ENCODE assay signal across 30 mouse cellular contexts in the genomic region with DNA sequence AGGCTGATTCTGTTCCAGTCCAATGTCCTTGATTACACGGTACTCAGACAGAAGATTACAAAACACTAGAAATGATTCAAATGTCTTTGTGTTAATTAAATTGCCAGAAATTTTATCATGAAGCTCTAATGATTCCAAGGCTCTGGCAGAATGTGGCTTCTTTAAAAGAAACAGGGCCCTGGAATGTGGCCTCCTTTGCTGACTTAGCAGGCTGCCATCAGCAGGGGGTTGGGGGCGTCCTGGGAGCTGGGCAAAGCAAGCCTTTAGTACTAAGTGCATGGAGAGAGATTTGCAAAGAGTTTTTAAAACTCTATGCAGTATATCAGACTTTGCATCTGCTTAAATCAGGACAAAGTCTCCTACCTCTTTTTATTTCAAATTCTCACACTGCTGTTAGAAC.
DNase-seq lines count a peak whose midpoint lies in the region; ATAC-seq and TF ChIP-seq lines count a peak whose summit lies in the region.
"Had no signal": no experiment of that assay in that cellular context is flagged by ENCODE, and none has a peak within 500 bp of the region (broad histone marks: within the 10 kb centered on the region; RNA-seq: fewer than 3 reads in every experiment).

No protein-coding gene starts in this region.

- no peak overlapping the region for H3K4me3 ChIP-seq in embryonic facial prominence, embryonic 11.5 days (ENCODE audit: low read depth, low read length)
- H3K4me3 ChIP-seq in embryonic facial prominence, embryonic 10.5 days = no peak overlapping the region
- no peak overlapping the region for H3K4me3 ChIP-seq in lung, embryonic 14.5 days (ENCODE audit: low read depth, low read length)
- H3K4me3 ChIP-seq: embryonic facial prominence, embryonic 12.5 days; heart, embryonic 13.5 days; hindbrain, embryonic 10.5 days; hindbrain, embryonic 15.5 days; kidney, embryonic 15.5 days; limb, embryonic 10.5 days; limb, embryonic 15.5 days; liver, embryonic 13.5 days; midbrain, embryonic 10.5 days; midbrain, embryonic 15.5 days had no signal

- no peaks in the 10 kb centered on the region for H3K36me3 ChIP-seq in embryonic facial prominence, embryonic 11.5 days (replicated peaks; ENCODE audit: control insufficient read depth, insufficient read depth, low read depth, low read length)
- no peaks in the 10 kb centered on the region for H3K36me3 ChIP-seq in embryonic facial prominence, embryonic 10.5 days (replicated peaks)
- H3K36me3 ChIP-seq in lung, embryonic 14.5 days (ENCODE audit: insufficient read depth) = no peaks in the 10 kb centered on the region
- H3K36me3 ChIP-seq: embryonic facial prominence, embryonic 12.5 days; heart, embryonic 13.5 days; hindbrain, embryonic 10.5 days; hindbrain, embryonic 15.5 days; kidney, embryonic 15.5 days; limb, embryonic 10.5 days; limb, embryonic 15.5 days; liver, embryonic 13.5 days; midbrain, embryonic 10.5 days; midbrain, embryonic 15.5 days had no signal

- H3K27me3 ChIP-seq in embryonic facial prominence, embryonic 11.5 days (ENCODE audit: control insufficient read depth, insufficient read depth, low read length) = no peaks in the 10 kb centered on the region
- no peaks in the 10 kb centered on the region for H3K27me3 ChIP-seq in embryonic facial prominence, embryonic 10.5 days (replicated peaks; ENCODE audit: low read depth, poor library complexity, severe bottlenecking)
- no peaks in the 10 kb centered on the region for H3K27me3 ChIP-seq in lung, embryonic 14.5 days (ENCODE audit: insufficient read depth, low read length)
- H3K27me3 ChIP-seq: CH12.LX; embryonic facial prominence, embryonic 12.5 days; heart, embryonic 13.5 days; hindbrain, embryonic 15.5 days; kidney, embryonic 15.5 days; limb, embryonic 15.5 days; liver, embryonic 13.5 days; midbrain, embryonic 15.5 days; Patski had no signal

- no peak overlapping the region for H3K4me2 ChIP-seq in embryonic facial prominence, embryonic 11.5 days (ENCODE audit: low read depth, low read length)
- H3K4me2 ChIP-seq in lung, embryonic 14.5 days = no peak overlapping the region
- H3K4me2 ChIP-seq: embryonic facial prominence, embryonic 12.5 days; heart, embryonic 13.5 days; hindbrain, embryonic 15.5 days; kidney, embryonic 15.5 days; limb, embryonic 15.5 days; liver, embryonic 13.5 days; midbrain, embryonic 15.5 days had no signal

- H3K9me3 ChIP-seq in embryonic facial prominence, embryonic 11.5 days (replicated peaks; ENCODE audit: control insufficient read depth, low read length) = no peaks in the 10 kb centered on the region
- no peaks in the 10 kb centered on the region for H3K9me3 ChIP-seq in embryonic facial prominence, embryonic 10.5 days
- H3K9me3 ChIP-seq in lung, embryonic 14.5 days (ENCODE audit: low read depth, low read length) = no peaks in the 10 kb centered on the region
- H3K9me3 ChIP-seq: embryonic facial prominence, embryonic 12.5 days; heart, embryonic 13.5 days; hindbrain, embryonic 10.5 days; hindbrain, embryonic 15.5 days; kidney, embryonic 15.5 days; limb, embryonic 10.5 days; limb, embryonic 15.5 days; liver, embryonic 13.5 days; midbrain, embryonic 10.5 days; midbrain, embryonic 15.5 days had no signal

- no peak for TF ChIP-seq CTCF in lung, embryonic 14.5 days (IDR thresholded peaks at IDR 0.05; ENCODE audit: low read depth)
- no peak for TF ChIP-seq CTCF in brain, embryonic 14.5 days (IDR thresholded peaks at IDR 0.05; ENCODE audit: borderline replicate concordance, extremely low read depth, insufficient read depth, insufficient read length)

- H3K9ac ChIP-seq in embryonic facial prominence, embryonic 11.5 days (replicated peaks; ENCODE audit: low read length) = no peak overlapping the region
- H3K9ac ChIP-seq in lung, embryonic 14.5 days = no peak overlapping the region
- H3K9ac ChIP-seq: embryonic facial prominence, embryonic 12.5 days; heart, embryonic 13.5 days; hindbrain, embryonic 15.5 days; kidney, embryonic 15.5 days; limb, embryonic 15.5 days; liver, embryonic 13.5 days; midbrain, embryonic 15.5 days had no signal

- WGBS in embryonic facial prominence, embryonic 11.5 days = 39% methylated on average over 2 of the region's 2 CpGs
- WGBS in embryonic facial prominence, embryonic 10.5 days = 38% methylated on average over 2 of the region's 2 CpGs
- 46% methylated on average over 2 of the region's 2 CpGs for WGBS in lung, embryonic 14.5 days

- H3K27ac ChIP-seq in embryonic facial prominence, embryonic 11.5 days (replicated peaks; ENCODE audit: low read depth, low read length) = no peak overlapping the region
- H3K27ac ChIP-seq in embryonic facial prominence, embryonic 10.5 days (replicated peaks) = no peak overlapping the region
- H3K27ac ChIP-seq in lung, embryonic 14.5 days (ENCODE audit: low read depth) = no peak overlapping the region
- H3K27ac ChIP-seq: embryonic facial prominence, embryonic 12.5 days; heart, embryonic 13.5 days; hindbrain, embryonic 10.5 days; hindbrain, embryonic 15.5 days; kidney, embryonic 15.5 days; limb, embryonic 10.5 days; limb, embryonic 15.5 days; liver, embryonic 13.5 days; midbrain, embryonic 10.5 days; midbrain, embryonic 15.5 days had no signal

- DNase-seq in adrenal gland, adult 2 months = peak; percentile 30
- DNase-seq in adrenal gland, adult 8-10 months = no peak
- DNase-seq in embryonic facial prominence, embryonic 11.5 days (ENCODE audit: low spot score) = peak; percentile 44
- DNase-seq in embryonic facial prominence, embryonic 10.5 days (ENCODE audit: low spot score) = no peak
- DNase-seq in lung, embryonic 14.5 days = peak; percentile 9
- no peak for DNase-seq in lung, postnatal 10 days
- peak; percentile 24 for DNase-seq in brain, embryonic 14.5 days (ENCODE audit: low read depth)
- DNase-seq: cerebellum, adult 9-10 months; cerebellum, postnatal 36 days; heart, postnatal 14 days; kidney, adult 11 months; layer of hippocampus, postnatal 36 days; liver, embryonic 13.5 days; lung, adult 18-20 months; lung, postnatal 14 days; right cerebral cortex, postnatal 14 days had no signal

- no peak for ATAC-seq in embryonic facial prominence, embryonic 11.5 days (replicated peaks; ENCODE audit: insufficient number of reproducible peaks, low FRiP score, low TSS enrichment, low read depth)
- ATAC-seq in lung, embryonic 14.5 days (ENCODE audit: insufficient read depth) = no peak
- ATAC-seq in monocyte, adult 5-6 weeks (replicated peaks; ENCODE audit: insufficient number of reproducible peaks, low FRiP score, low TSS enrichment, poor library complexity, severe bottlenecking) = no peak
- ATAC-seq: forebrain, embryonic 16.5 days; inflammation-experienced regulatory T-cells, adult 6 months; midbrain, embryonic 15.5 days; Patski had no signal

- TF ChIP-seq POLR2A in brain, embryonic 14.5 days (IDR thresholded peaks at IDR 0.05; ENCODE audit: borderline replicate concordance, extremely low read depth, insufficient read depth, insufficient read length, poor library complexity, severe bottlenecking) = no peak

- H3K4me1 ChIP-seq in embryonic facial prominence, embryonic 11.5 days (ENCODE audit: control insufficient read depth, insufficient read depth, low read length) = no peaks in the 10 kb centered on the region
- H3K4me1 ChIP-seq in embryonic facial prominence, embryonic 10.5 days = peaks cover 8% of the 10 kb centered on the region
- no peaks in the 10 kb centered on the region for H3K4me1 ChIP-seq in lung, embryonic 14.5 days (ENCODE audit: insufficient read depth)
- H3K4me1 ChIP-seq: embryonic facial prominence, embryonic 12.5 days; heart, embryonic 13.5 days; hindbrain, embryonic 15.5 days; kidney, embryonic 15.5 days; liver, embryonic 13.5 days; midbrain, embryonic 15.5 days had no signal

Comparison
In these comparisons a context has a peak if more than half of its experiments do, and no peak if none do; other contexts are left out.
1. DNase-seq: peak in adrenal gland, adult 2 months (single experiment), embryonic facial prominence, embryonic 11.5 days (single experiment), lung, embryonic 14.5 days (single experiment) and brain, embryonic 14.5 days (single experiment); none in adrenal gland, adult 8-10 months (single experiment), embryonic facial prominence, embryonic 10.5 days (single experiment) and lung, postnatal 10 days (single experiment).